Mouse (Mus musculus) CH12.LX (cell line): Measurements from ENCODE around the gene Mllt11.

Experiments used
- CTCF ChIP-seq, 2 experiments: IDR thresholded peaks in 1 of 2; conservative IDR thresholded peaks in 1 of 2; 2 replicates each; pipeline ENCODE4 v1.5.1; 2011 to 2012; ENCODE audit warnings: low read depth in 2 of 2, low read length in 2 of 2, improper control_type of control experiment in 1 of 2, inconsistent platforms in 1 of 2, mild to moderate bottlenecking in 1 of 2, moderate library complexity in 1 of 2
- EP300 ChIP-seq: IDR thresholded peaks from 2 replicates; pipeline ENCODE4 v1.6.1; 2011; ENCODE audit warnings: low read length, improper control_type of control experiment
- MEF2A ChIP-seq: IDR thresholded peaks from 2 replicates; pipeline ENCODE4 v1.6.1; 2014; ENCODE audit warnings: low read depth, mild to moderate bottlenecking, inconsistent platforms, low read length, improper control_type of control experiment, borderline replicate concordance
- POLR2A ChIP-seq: IDR thresholded peaks from 2 replicates; pipeline ENCODE4 v1.6.1; 2011; ENCODE audit warnings: low read depth, mild to moderate bottlenecking, improper control_type of control experiment, low read length
- USF2 ChIP-seq: conservative IDR thresholded peaks from 2 replicates; pipeline ENCODE4 v1.6.1; 2011; ENCODE audit warnings: low read depth, low read length, improper control_type of control experiment
- ZMIZ1 ChIP-seq: IDR thresholded peaks from 2 replicates; pipeline ENCODE4 v1.6.1; 2012; ENCODE audit warnings: low read depth, mild to moderate bottlenecking, inconsistent platforms, low read length, improper control_type of control experiment

- TF ChIP-seq EP300, result no peak
- no peak for TF ChIP-seq ZMIZ1
- no peak for TF ChIP-seq CTCF (conservative IDR thresholded peaks at IDR 0.05 in 1 of 2, IDR thresholded peaks at IDR 0.05 in 1 of 2; ENCODE audit: low read depth in 2 of 2, low read length in 2 of 2)
- TF ChIP-seq POLR2A, result no peak
- no peak for TF ChIP-seq MEF2A
- TF ChIP-seq USF2, result no peak
Observed at GRCm38 (mm10) chr3:95195772-95196171, 36.2 kb downstream of the Mllt11 start.
